Mouse (Mus musculus): Measurements from ENCODE around the gene Camk2g. TPM values are rescaled to one million over a fixed set of nuclear protein-coding genes. Genes with fewer than 3 reads are reported as not detected.
"Not testable (repeated sequence)": the region's sequence is repeated elsewhere in the genome, so short reads cannot be mapped to it uniquely, and the experiment has no call there.

Gene Camk2g
- polyA plus RNA-seq, 1 experiment from 2014 or later, result 230 TPM

DNA sequence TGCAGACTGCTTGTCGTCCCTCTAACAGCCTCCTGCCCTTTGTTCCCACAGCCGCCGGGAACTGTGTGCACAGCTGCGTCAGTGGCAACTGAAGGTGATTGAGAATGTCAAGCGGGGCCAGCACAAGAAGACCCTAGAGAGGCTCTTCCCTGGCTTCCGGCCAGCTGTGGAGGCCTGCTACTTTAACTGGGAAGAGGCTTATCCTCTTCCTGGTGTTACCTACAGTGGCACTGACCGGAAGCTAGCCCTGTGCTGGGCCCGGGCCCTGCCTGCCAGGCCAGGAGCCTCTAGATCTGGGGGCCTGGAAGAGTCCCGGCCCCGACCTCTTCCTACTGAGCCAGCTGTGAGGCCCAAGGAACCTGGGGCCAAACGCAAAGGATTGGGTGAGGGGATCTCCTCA, 80.1 kb downstream of the Camk2g start:
- H3K9me3 ChIP-seq (replicated peaks), result no peaks in the 10 kb centered on the region
- no peak overlapping the region for H3K4me3 ChIP-seq (replicated peaks)
- no peak for ATAC-seq (ENCODE audit: low FRiP score)
- H3K27me3 ChIP-seq (replicated peaks), result no peaks in the 10 kb centered on the region
- peaks cover 14% of the 10 kb centered on the region for H3K4me1 ChIP-seq
- no peak overlapping the region for H3K9ac ChIP-seq (replicated peaks)
- no peak overlapping the region for H3K27ac ChIP-seq (replicated peaks)
- H3K4me2 ChIP-seq, result no peak overlapping the region
- H3K36me3 ChIP-seq, result peaks cover 85% of the 10 kb centered on the region
- WGBS, result 81% methylated on average over 11 of the region's 11 CpGs

DNA sequence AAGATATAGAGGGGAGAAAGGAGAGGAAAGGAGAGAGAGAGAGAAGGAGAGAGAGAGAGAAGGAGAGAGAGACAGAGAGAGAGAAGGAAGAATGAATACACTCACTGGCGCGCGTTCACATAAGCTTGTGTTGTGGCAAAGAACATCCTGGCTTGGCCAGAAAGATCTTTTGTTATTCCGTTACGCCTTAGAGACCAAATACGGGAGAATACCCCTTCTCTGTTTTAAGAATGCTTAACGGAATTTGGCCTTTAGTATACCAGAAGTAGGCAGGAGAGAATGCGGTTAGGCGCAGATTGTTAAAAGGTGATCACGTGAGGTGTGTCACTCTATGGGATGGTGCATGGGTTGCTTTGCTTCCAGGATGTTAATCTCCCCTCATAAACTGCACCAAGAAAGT, 85.6 kb downstream of the Camk2g start:
- ATAC-seq (ENCODE audit: low FRiP score), result no peak
- H3K27me3 ChIP-seq (replicated peaks), result no peaks in the 10 kb centered on the region
- peak overlapping the region; percentile 96 for H3K27ac ChIP-seq (replicated peaks)
- peak overlapping the region; percentile 80 for H3K4me2 ChIP-seq
- H3K4me1 ChIP-seq, result peaks cover 37% of the 10 kb centered on the region
- H3K4me3 ChIP-seq (replicated peaks), result peak overlapping the region; percentile 100
- 8% methylated on average over 10 of the region's 10 CpGs for WGBS
- H3K36me3 ChIP-seq, result peaks cover 38% of the 10 kb centered on the region
- H3K9me3 ChIP-seq (replicated peaks), result no peaks in the 10 kb centered on the region
- H3K9ac ChIP-seq (replicated peaks), result peak overlapping the region; percentile 100

- Histone ChIP-seq H3K36me3 (peaks cover 30% of the 10 kb centered on the region), H3K4me2 (peak within 1 kb of the TSS; percentile 80), H3K4me3 (replicated peaks) (peak within 1 kb of the TSS; percentile 100), H3K9ac (replicated peaks) (peak within 1 kb of the TSS; percentile 100), H3K27ac (replicated peaks) (peak within 1 kb of the TSS; percentile 96), H3K4me1 (peaks cover 37% of the 10 kb centered on the region), H3K9me3 (replicated peaks) (no peaks in the 10 kb centered on the region), H3K27me3 (replicated peaks) (no peaks in the 10 kb centered on the region)
- peak; percentile 93 for ATAC-seq (ENCODE audit: low FRiP score)
- WGBS, result under 1% methylated on average over 79 of the region's 80 CpGs
Observed at GRCm38 (mm10) chr14:20707201-20708190, 86.4 kb downstream of the Camk2g start, which contains the start of gene Zswim8. Gene Zswim8, plus strand, starts transcription at chr14:20707552.

DNA sequence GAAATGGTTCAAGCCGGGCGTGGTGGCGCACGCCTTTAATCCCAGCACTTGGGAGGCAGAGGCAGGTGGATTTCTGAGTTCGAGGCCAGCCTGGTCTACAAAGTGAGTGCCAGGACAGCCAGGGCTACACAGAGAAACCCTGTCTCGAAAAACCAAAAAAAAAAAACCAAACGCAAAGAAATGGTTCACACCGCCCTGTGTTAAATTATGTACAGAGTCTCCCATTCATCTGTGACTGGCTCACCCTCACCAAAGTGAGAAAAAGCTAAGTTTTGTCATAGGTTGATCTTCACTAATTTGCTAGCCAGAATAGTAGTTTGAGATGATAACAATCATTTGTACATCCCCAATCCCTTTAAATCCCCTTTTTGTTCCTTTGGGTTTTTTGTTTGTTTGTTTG, 90.4 kb downstream of the Camk2g start:
- not testable (repeated sequence) for H3K9me3 ChIP-seq (replicated peaks); ATAC-seq (ENCODE audit: low FRiP score); H3K27me3 ChIP-seq (replicated peaks)
- H3K4me1 ChIP-seq, result peaks cover 57% of the 10 kb centered on the region
- 11% methylated on average over 8 of the region's 8 CpGs for WGBS
- peak overlapping the region; percentile 81 for H3K9ac ChIP-seq (replicated peaks)
- H3K36me3 ChIP-seq, result peaks cover 12% of the 10 kb centered on the region
- peak overlapping the region; percentile 88 for H3K4me3 ChIP-seq (replicated peaks)
- H3K4me2 ChIP-seq, result peak overlapping the region; percentile 68
- peak overlapping the region; percentile 91 for H3K27ac ChIP-seq (replicated peaks)

GRCm38 (mm10) chr14:20702741-20703381, 91.0 kb downstream of the Camk2g start, which contains the start of gene Chchd1:
Gene Chchd1, plus strand, starts transcription at chr14:20703006.
- Histone ChIP-seq H3K9me3 (replicated peaks) (no peaks in the 10 kb centered on the region), H3K9ac (replicated peaks) (peak within 1 kb of the TSS; percentile 81), H3K4me2 (peak within 1 kb of the TSS; percentile 68), H3K27ac (replicated peaks) (peak within 1 kb of the TSS; percentile 91), H3K27me3 (replicated peaks) (no peaks in the 10 kb centered on the region), H3K36me3 (peaks cover 12% of the 10 kb centered on the region), H3K4me1 (peaks cover 58% of the 10 kb centered on the region), H3K4me3 (replicated peaks) (peak within 1 kb of the TSS; percentile 88)
- WGBS, result under 1% methylated on average over 61 of the region's 61 CpGs
- ATAC-seq (ENCODE audit: low FRiP score), result peak; percentile 75

DNA sequence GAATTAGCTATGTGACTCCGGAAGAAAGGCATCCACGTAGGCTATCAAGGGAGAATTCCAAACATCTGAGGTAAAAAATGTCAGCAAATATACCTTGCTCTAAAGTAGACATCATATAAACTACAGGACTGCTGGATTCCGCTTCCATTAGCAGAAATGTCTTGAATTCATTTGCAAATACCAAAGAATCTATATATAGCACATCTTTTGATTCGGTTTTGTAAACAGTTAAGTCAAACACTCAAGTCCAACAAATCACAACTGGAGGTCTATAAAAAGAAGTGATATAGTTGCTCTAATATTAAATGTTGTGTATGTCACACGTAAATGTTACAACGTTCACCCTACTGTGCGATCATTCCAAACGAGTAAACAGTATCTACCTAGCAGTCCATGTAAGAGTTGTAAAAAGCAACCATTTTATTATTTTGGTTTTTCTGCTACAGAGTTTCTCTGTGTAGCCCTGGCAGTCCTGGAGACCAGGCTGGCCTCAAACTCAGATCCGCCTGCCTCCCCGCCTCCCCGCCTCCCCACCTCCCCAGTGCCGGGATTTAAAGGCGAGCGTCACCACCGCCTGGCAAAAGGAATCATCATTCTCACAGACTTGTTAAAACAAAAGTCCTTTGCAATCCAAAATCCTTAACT, 91.7 kb downstream of the Camk2g start:
- ATAC-seq (ENCODE audit: low FRiP score), result peak; percentile 37
- Histone ChIP-seq H3K9ac (replicated peaks) (peak overlapping the region; percentile 81), H3K4me1 (peaks cover 64% of the 10 kb centered on the region), H3K4me3 (replicated peaks) (peak overlapping the region; percentile 88), H3K27ac (replicated peaks) (peak overlapping the region; percentile 91), H3K36me3 (peaks cover 12% of the 10 kb centered on the region), H3K4me2 (peak overlapping the region; percentile 68), H3K27me3 (replicated peaks) (no peaks in the 10 kb centered on the region), H3K9me3 (replicated peaks) (no peaks in the 10 kb centered on the region)
- WGBS, result 15% methylated on average over 15 of the region's 15 CpGs

- H3K9me3 ChIP-seq (replicated peaks), result no peaks in the 10 kb centered on the region
- H3K9ac ChIP-seq (replicated peaks), result no peak overlapping the region
- peaks cover 66% of the 10 kb centered on the region for H3K4me1 ChIP-seq
- H3K4me3 ChIP-seq (replicated peaks), result peak overlapping the region; percentile 88; the same call in 1 of the 2 replicates
- H3K27me3 ChIP-seq (replicated peaks), result no peaks in the 10 kb centered on the region
- no peak overlapping the region; the same call in 1 of the 2 replicates for H3K27ac ChIP-seq (replicated peaks)
- peak overlapping the region; percentile 68 for H3K4me2 ChIP-seq
- 85% methylated on average over 8 of the region's 8 CpGs for WGBS
- H3K36me3 ChIP-seq, result peaks cover 12% of the 10 kb centered on the region
- no peak for ATAC-seq (ENCODE audit: low FRiP score)
Observed at GRCm38 (mm10) chr14:20701554-20701953, 92.3 kb downstream of the Camk2g start.

GRCm38 (mm10) chr14:20700362-20700761, 93.5 kb downstream of the Camk2g start:
- H3K4me1 ChIP-seq, result peaks cover 73% of the 10 kb centered on the region
- no peak overlapping the region for H3K4me3 ChIP-seq (replicated peaks)
- no peak for ATAC-seq (ENCODE audit: low FRiP score)
- H3K27me3 ChIP-seq (replicated peaks), result no peaks in the 10 kb centered on the region
- no peak overlapping the region for H3K27ac ChIP-seq (replicated peaks)
- no peaks in the 10 kb centered on the region for H3K9me3 ChIP-seq (replicated peaks)
- peaks cover 12% of the 10 kb centered on the region for H3K36me3 ChIP-seq
- WGBS, result 86% methylated on average over 3 of the region's 3 CpGs
- H3K4me2 ChIP-seq, result no peak overlapping the region; the same call in 1 of the 2 replicates
- no peak overlapping the region for H3K9ac ChIP-seq (replicated peaks)

GRCm38 (mm10) chr14:20698515-20698914, 95.4 kb downstream of the Camk2g start:
- 90% methylated on average over 2 of the region's 2 CpGs for WGBS
- peaks cover 77% of the 10 kb centered on the region for H3K4me1 ChIP-seq
- no peaks in the 10 kb centered on the region for H3K9me3 ChIP-seq (replicated peaks)

DNA sequence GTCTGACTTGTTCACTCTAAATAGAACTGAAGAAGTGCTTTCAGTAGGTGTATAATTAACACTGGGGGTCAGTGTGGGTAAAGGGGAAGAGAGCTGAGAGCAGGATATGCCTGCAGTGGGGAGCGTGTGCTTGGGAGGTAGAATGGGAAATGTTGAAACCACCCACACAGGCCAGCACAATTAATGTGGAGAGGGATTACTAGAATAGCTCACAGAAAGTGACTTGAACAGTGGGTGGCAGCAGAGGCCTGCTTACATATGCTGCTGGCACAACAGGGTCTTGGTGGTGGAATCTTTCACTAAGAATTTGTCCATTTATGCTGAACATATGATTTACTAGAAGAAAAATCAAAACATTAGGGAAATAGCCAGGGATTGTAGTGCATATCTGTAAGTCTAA, 96.9 kb downstream of the Camk2g start:
- Histone ChIP-seq H3K9me3 (replicated peaks) (no peaks in the 10 kb centered on the region), H3K27ac (replicated peaks) (peak overlapping the region; percentile 37; the same call in 1 of the 2 replicates), H3K27me3 (replicated peaks) (no peaks in the 10 kb centered on the region), H3K4me1 (peaks cover 72% of the 10 kb centered on the region), H3K4me2 (peak overlapping the region; percentile 85), H3K36me3 (peaks cover 26% of the 10 kb centered on the region), H3K4me3 (replicated peaks) (peak overlapping the region; percentile 95), H3K9ac (replicated peaks) (peak overlapping the region; percentile 92)
- no peak for ATAC-seq (ENCODE audit: low FRiP score)
- 3% methylated on average over 1 of the region's 1 CpGs for WGBS

More at GRCm38 (mm10) chr14:20698515-20698914, 95.4 kb downstream of the Camk2g start:
- ATAC-seq (ENCODE audit: low FRiP score), result no peak
- no peak overlapping the region for H3K27ac ChIP-seq (replicated peaks)
- H3K4me2 ChIP-seq, result peak overlapping the region; percentile 85
- H3K9ac ChIP-seq (replicated peaks), result 0 out of 2 replicates have a peak overlapping the region, but pooled peaks have one; percentile 5
- H3K4me3 ChIP-seq (replicated peaks), result no peak overlapping the region
- H3K36me3 ChIP-seq, result peaks cover 11% of the 10 kb centered on the region
- no peaks in the 10 kb centered on the region for H3K27me3 ChIP-seq (replicated peaks)
